Mouse (Mus musculus): ENCODE measurements around the gene Myrip. TPM values are rescaled to one million over a fixed set of nuclear protein-coding genes. Genes with fewer than 3 reads are reported as not detected.

The Myrip gene
- polyA plus RNA-seq, 1 experiment from 2014 or later, result 0.07 TPM

- Histone ChIP-seq H3K4me2 (ENCODE audit: low read depth, severe bottlenecking) (no peak overlapping the region), H3K27me3 (ENCODE audit: control insufficient read depth, insufficient read depth, low read length) (no peaks in the 10 kb centered on the region), H3K4me1 (ENCODE audit: control insufficient read depth, insufficient read depth, low read length) (no peaks in the 10 kb centered on the region), H3K27ac (replicated peaks; ENCODE audit: low read depth, low read length) (no peak overlapping the region), H3K9ac (ENCODE audit: low read length) (no peak overlapping the region), H3K4me3 (ENCODE audit: low read depth, low read length) (no peak overlapping the region), H3K9me3 (ENCODE audit: control insufficient read depth, low read length) (no peaks in the 10 kb centered on the region), H3K36me3 (ENCODE audit: control insufficient read depth, insufficient read depth, low read length) (no peaks in the 10 kb centered on the region)
- 40% methylated on average over 5 of the region's 5 CpGs for WGBS
- ATAC-seq (ENCODE audit: insufficient number of reproducible peaks, low FRiP score, low TSS enrichment, low read depth) (no peak), DNase-seq (ENCODE audit: low spot score) (no peak)
Observed at GRCm38 (mm10) chr9:120345651-120346151, 44.4 kb downstream of the Myrip start.

- 77% methylated on average over 4 of the region's 4 CpGs for WGBS
- H3K9ac ChIP-seq (ENCODE audit: low read length), result no peak overlapping the region
- no peaks in the 10 kb centered on the region for H3K36me3 ChIP-seq (ENCODE audit: control insufficient read depth, insufficient read depth, low read length)
- no peak overlapping the region for H3K4me2 ChIP-seq (ENCODE audit: low read depth, severe bottlenecking)
- ATAC-seq (ENCODE audit: insufficient number of reproducible peaks, low FRiP score, low TSS enrichment, low read depth), result no peak
- H3K4me1 ChIP-seq (ENCODE audit: control insufficient read depth, insufficient read depth, low read length), result no peaks in the 10 kb centered on the region
- H3K4me3 ChIP-seq (ENCODE audit: low read depth, low read length), result no peak overlapping the region
- no peak overlapping the region for H3K27ac ChIP-seq (replicated peaks; ENCODE audit: low read depth, low read length)
- DNase-seq (ENCODE audit: low spot score), result no peak
- no peaks in the 10 kb centered on the region for H3K27me3 ChIP-seq (ENCODE audit: control insufficient read depth, insufficient read depth, low read length)
- H3K9me3 ChIP-seq (ENCODE audit: control insufficient read depth, low read length), result no peaks in the 10 kb centered on the region; the same call in 1 of the 2 replicates
Observed at GRCm38 (mm10) chr9:120349145-120349544, 47.8 kb downstream of the Myrip start.

- Histone ChIP-seq H3K27ac (replicated peaks; ENCODE audit: low read depth, low read length) (no peak overlapping the region), H3K9me3 (ENCODE audit: control insufficient read depth, low read length) (no peaks in the 10 kb centered on the region; the same call in 1 of the 2 replicates), H3K9ac (ENCODE audit: low read length) (no peak overlapping the region), H3K4me1 (ENCODE audit: control insufficient read depth, insufficient read depth, low read length) (no peaks in the 10 kb centered on the region), H3K27me3 (ENCODE audit: control insufficient read depth, insufficient read depth, low read length) (no peaks in the 10 kb centered on the region), H3K36me3 (ENCODE audit: control insufficient read depth, insufficient read depth, low read length) (no peaks in the 10 kb centered on the region), H3K4me2 (ENCODE audit: low read depth, severe bottlenecking) (no peak overlapping the region), H3K4me3 (ENCODE audit: low read depth, low read length) (no peak overlapping the region)
- ATAC-seq (ENCODE audit: insufficient number of reproducible peaks, low FRiP score, low TSS enrichment, low read depth) (no peak), DNase-seq (ENCODE audit: low spot score) (no peak)
- WGBS, result 70% methylated on average over 6 of the region's 6 CpGs
Observed at GRCm38 (mm10) chr9:120350346-120350745, 49.0 kb downstream of the Myrip start.

GRCm38 (mm10) chr9:120351061-120351460, 49.7 kb downstream of the Myrip start:
- ATAC-seq (ENCODE audit: insufficient number of reproducible peaks, low FRiP score, low TSS enrichment, low read depth) (no peak), DNase-seq (ENCODE audit: low spot score) (no peak)
- H3K9me3 ChIP-seq (ENCODE audit: control insufficient read depth, low read length), result no peaks in the 10 kb centered on the region; the same call in 1 of the 2 replicates
- no peak overlapping the region for H3K4me2 ChIP-seq (ENCODE audit: low read depth, severe bottlenecking)
- H3K4me1 ChIP-seq (ENCODE audit: control insufficient read depth, insufficient read depth, low read length), result no peaks in the 10 kb centered on the region
- WGBS, result 33% methylated on average over 7 of the region's 7 CpGs
- no peaks in the 10 kb centered on the region for H3K36me3 ChIP-seq (ENCODE audit: control insufficient read depth, insufficient read depth, low read length)
- no peak overlapping the region for H3K9ac ChIP-seq (ENCODE audit: low read length)
- H3K27me3 ChIP-seq (ENCODE audit: control insufficient read depth, insufficient read depth, low read length), result no peaks in the 10 kb centered on the region
- H3K4me3 ChIP-seq (ENCODE audit: low read depth, low read length), result no peak overlapping the region
- H3K27ac ChIP-seq (replicated peaks; ENCODE audit: low read depth, low read length), result no peak overlapping the region

GRCm38 (mm10) chr9:120351474-120351873, 50.2 kb downstream of the Myrip start:
- Histone ChIP-seq H3K36me3 (ENCODE audit: control insufficient read depth, insufficient read depth, low read length) (no peaks in the 10 kb centered on the region), H3K4me1 (ENCODE audit: control insufficient read depth, insufficient read depth, low read length) (no peaks in the 10 kb centered on the region), H3K9me3 (ENCODE audit: control insufficient read depth, low read length) (no peaks in the 10 kb centered on the region; the same call in 1 of the 2 replicates), H3K9ac (ENCODE audit: low read length) (no peak overlapping the region), H3K27ac (replicated peaks; ENCODE audit: low read depth, low read length) (no peak overlapping the region), H3K27me3 (ENCODE audit: control insufficient read depth, insufficient read depth, low read length) (no peaks in the 10 kb centered on the region), H3K4me3 (ENCODE audit: low read depth, low read length) (no peak overlapping the region), H3K4me2 (ENCODE audit: low read depth, severe bottlenecking) (no peak overlapping the region)
- WGBS, result 81% methylated on average over 8 of the region's 8 CpGs
- ATAC-seq (ENCODE audit: insufficient number of reproducible peaks, low FRiP score, low TSS enrichment, low read depth), result no peak
- no peak for DNase-seq (ENCODE audit: low spot score)

- Histone ChIP-seq H3K27me3 (ENCODE audit: control insufficient read depth, insufficient read depth, low read length) (no peaks in the 10 kb centered on the region), H3K27ac (replicated peaks; ENCODE audit: low read depth, low read length) (no peak overlapping the region), H3K9ac (ENCODE audit: low read length) (no peak overlapping the region), H3K4me2 (ENCODE audit: low read depth, severe bottlenecking) (no peak overlapping the region), H3K4me3 (ENCODE audit: low read depth, low read length) (no peak overlapping the region), H3K9me3 (ENCODE audit: control insufficient read depth, low read length) (no peaks in the 10 kb centered on the region; the same call in 1 of the 2 replicates), H3K36me3 (ENCODE audit: control insufficient read depth, insufficient read depth, low read length) (no peaks in the 10 kb centered on the region), H3K4me1 (ENCODE audit: control insufficient read depth, insufficient read depth, low read length) (no peaks in the 10 kb centered on the region)
- 82% methylated on average over 4 of the region's 4 CpGs for WGBS
- ATAC-seq (ENCODE audit: insufficient number of reproducible peaks, low FRiP score, low TSS enrichment, low read depth), result no peak
- DNase-seq (ENCODE audit: low spot score), result no peak
Observed at GRCm38 (mm10) chr9:120353036-120353435, 51.7 kb downstream of the Myrip start.

- H3K36me3 ChIP-seq (ENCODE audit: control insufficient read depth, insufficient read depth, low read length), result no peaks in the 10 kb centered on the region
- H3K9ac ChIP-seq (ENCODE audit: low read length), result no peak overlapping the region
- DNase-seq (ENCODE audit: low spot score), result no peak
- H3K4me3 ChIP-seq (ENCODE audit: low read depth, low read length), result no peak overlapping the region
- H3K27me3 ChIP-seq (ENCODE audit: control insufficient read depth, insufficient read depth, low read length), result no peaks in the 10 kb centered on the region
- no peaks in the 10 kb centered on the region for H3K4me1 ChIP-seq (ENCODE audit: control insufficient read depth, insufficient read depth, low read length)
- no peak overlapping the region for H3K27ac ChIP-seq (replicated peaks; ENCODE audit: low read depth, low read length)
- WGBS, result 77% methylated on average over 3 of the region's 3 CpGs
- ATAC-seq (ENCODE audit: insufficient number of reproducible peaks, low FRiP score, low TSS enrichment, low read depth), result no peak
- H3K4me2 ChIP-seq (ENCODE audit: low read depth, severe bottlenecking), result no peak overlapping the region
- no peaks in the 10 kb centered on the region; the same call in 1 of the 2 replicates for H3K9me3 ChIP-seq (ENCODE audit: control insufficient read depth, low read length)
Observed at GRCm38 (mm10) chr9:120353967-120354366, 52.7 kb downstream of the Myrip start.

GRCm38 (mm10) chr9:120354550-120355345, 53.4 kb downstream of the Myrip start:
- Histone ChIP-seq H3K36me3 (ENCODE audit: control insufficient read depth, insufficient read depth, low read length) (no peaks in the 10 kb centered on the region), H3K4me3 (ENCODE audit: low read depth, low read length) (no peak overlapping the region), H3K9ac (ENCODE audit: low read length) (no peak overlapping the region), H3K27me3 (ENCODE audit: control insufficient read depth, insufficient read depth, low read length) (no peaks in the 10 kb centered on the region), H3K4me1 (ENCODE audit: control insufficient read depth, insufficient read depth, low read length) (no peaks in the 10 kb centered on the region), H3K4me2 (ENCODE audit: low read depth, severe bottlenecking) (no peak overlapping the region), H3K27ac (replicated peaks; ENCODE audit: low read depth, low read length) (no peak overlapping the region), H3K9me3 (ENCODE audit: control insufficient read depth, low read length) (no peaks in the 10 kb centered on the region; the same call in 1 of the 2 replicates)
- DNase-seq (ENCODE audit: low spot score), result no peak
- WGBS, result 87% methylated on average over 12 of the region's 12 CpGs
- ATAC-seq (ENCODE audit: insufficient number of reproducible peaks, low FRiP score, low TSS enrichment, low read depth), result no peak

Measured in limb, embryonic 11.5 days (tissue).